In the genomic region with DNA sequence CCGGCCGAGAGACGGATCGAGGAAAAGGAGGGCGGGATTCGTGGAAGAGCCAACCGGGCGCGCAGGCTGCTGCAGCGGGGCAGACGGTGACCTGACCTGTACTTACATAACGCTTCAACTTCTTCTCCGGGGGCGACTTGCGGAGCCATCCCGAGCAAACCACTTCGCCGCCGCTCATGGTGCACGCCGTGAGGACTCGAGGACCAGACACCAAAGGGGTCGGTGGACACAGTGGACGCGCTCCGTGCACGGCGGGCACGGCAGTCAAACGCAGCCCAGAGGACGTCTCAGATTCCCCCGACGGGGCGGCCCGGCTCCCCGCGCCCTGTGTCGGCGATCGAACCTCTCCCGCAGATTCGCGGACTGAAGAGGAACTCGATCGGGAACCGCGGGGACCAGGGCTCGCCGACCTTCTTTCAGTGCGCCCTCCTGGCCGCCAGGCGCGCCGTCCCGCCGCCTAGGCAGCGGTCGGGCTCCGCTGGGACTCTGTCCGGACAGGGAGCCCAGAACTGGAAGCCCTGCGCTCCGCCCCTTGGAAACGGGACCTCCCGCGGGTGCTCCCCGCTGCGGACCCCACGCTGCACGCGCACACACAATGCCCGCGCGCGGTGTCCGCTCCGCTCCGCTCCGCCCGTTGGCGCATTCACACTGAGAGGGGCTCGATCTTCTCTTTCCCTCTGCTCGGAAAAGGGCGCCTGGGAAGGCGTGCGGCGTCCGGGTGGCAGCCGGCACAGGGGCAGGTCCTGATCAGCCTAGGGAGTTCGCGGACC, we compare ENCODE assay signal across 8 mouse cellular contexts. TPM values are rescaled to one million over a fixed set of nuclear protein-coding genes. Genes with fewer than 3 reads are reported as not detected.
DNase-seq lines count a peak whose midpoint lies in the region; ATAC-seq and TF ChIP-seq lines count a peak whose summit lies in the region.

No protein-coding gene starts in this region.

- CTCF ChIA-PET in Patski (lab: Charles Lee): interaction anchor here (0.6 to 1.7 kb wide), 7 partner anchors 10 to 135 kb away, joined by 3 to 5 read pairs (median 3); no protein-coding TSS in a partner anchor

- in situ Hi-C loops in Patski (cut with MboI; ENCODE audit: low pct_unique_long_range_greater_than_20kb): loop anchor here (5.0 to 10.0 kb wide), 2 partner anchors 85 to 108 kb away; no protein-coding TSS in a partner anchor

- WGBS in forebrain, embryonic 15.5 days: under 1% methylated on average over 84 of the region's 90 CpGs

- peak overlapping the region; percentile 68 for H3K9ac ChIP-seq in forebrain, embryonic 15.5 days (replicated peaks)

- intact Hi-C loops in heart, postnatal 25 days (cut with DNase I): loop anchor here (2.0 to 5.0 kb wide), 7 partner anchors 15 to 127 kb away; no protein-coding TSS in a partner anchor

- no peaks in the 10 kb centered on the region for H3K9me3 ChIP-seq in forebrain, embryonic 15.5 days

- ATAC-seq in Patski: peak; percentile 68
- ATAC-seq in forebrain, embryonic 15.5 days (replicated peaks): no peak; the same call in 1 of the 2 replicates
- no peak for ATAC-seq in inflammation-experienced regulatory T-cells, adult 6 months

- H3K4me1 ChIP-seq in forebrain, embryonic 15.5 days: peaks cover 36% of the 10 kb centered on the region

- TF ChIP-seq CTCF in Patski (IDR thresholded peaks at IDR 0.05): no peak

- peak overlapping the region; percentile 66 for H3K4me2 ChIP-seq in forebrain, embryonic 15.5 days (replicated peaks)

- H3K36me3 ChIP-seq in forebrain, embryonic 15.5 days: no peaks in the 10 kb centered on the region

- H3K27me3 ChIP-seq in Patski: no peaks in the 10 kb centered on the region
- H3K27me3 ChIP-seq in forebrain, embryonic 15.5 days: no peaks in the 10 kb centered on the region

- POLR2A ChIA-PET in Patski (lab: Charles Lee): interaction anchor here (0.6 kb wide), 1 partner anchor 65 kb away, joined by 3 read pairs; no protein-coding TSS in a partner anchor

- peak overlapping the region; percentile 75 for H3K4me3 ChIP-seq in forebrain, embryonic 15.5 days

- DNase-seq in Patski (ENCODE audit: low read depth, low spot score): no peak
- DNase-seq in c-Kit-positive CD71-negative TER-119-negative erythroid progenitor cells, embryonic 14.5 days (ENCODE audit: low read depth): peak; percentile 52
- DNase-seq in heart, postnatal 25 days (ENCODE audit: low spot score): peak; percentile 71
- peak; percentile 50 to 52 for DNase-seq in layer of hippocampus, postnatal 14 days (ENCODE audit: low spot score in 2 of 2)
- peak; percentile 76 for DNase-seq in lung, postnatal 36 days
- DNase-seq in right cerebral cortex, postnatal 14 days: peak; percentile 47

- H3K27ac ChIP-seq in forebrain, embryonic 15.5 days (replicated peaks): peak overlapping the region; percentile 93

RNA-seq across cellular contexts. Expression of gene Gab1, which starts 0.7 kb away (rescaled TPM):
- polyA plus RNA-seq in Patski (2021): 30.7 TPM
- 12.0 and 13.6 TPM in 2 replicates for polyA plus RNA-seq in forebrain, embryonic 15.5 days (2015; fragmentation: Nextera tagmentation; extraction: Ambion mirVana)
- 10 to 100 TPM; 34.1 to 38.8 TPM for total RNA-seq in heart, postnatal 25 days (2021)
- 10 to 100 TPM; 19.2 to 21.1 TPM for total RNA-seq in layer of hippocampus, postnatal 14 days (2021)
- not detected for polyA plus RNA-seq in inflammation-experienced regulatory T-cells, adult 6 months (2017; shearing (Covaris generic))

Comparison
In these comparisons a context has a peak if more than half of its experiments do, and no peak if none do; other contexts are left out.
1. RNA of gene Gab1, which starts 0.7 kb away (polyA plus RNA-seq): 30.7 TPM in Patski (single experiment) and 12.0 to 13.6 TPM in forebrain, embryonic 15.5 days; not detected in inflammation-experienced regulatory T-cells, adult 6 months; every median in the first group is over 10 times any median in the second.